Mouse (Mus musculus): ENCODE measurements around the gene Agxt2.

DNA sequence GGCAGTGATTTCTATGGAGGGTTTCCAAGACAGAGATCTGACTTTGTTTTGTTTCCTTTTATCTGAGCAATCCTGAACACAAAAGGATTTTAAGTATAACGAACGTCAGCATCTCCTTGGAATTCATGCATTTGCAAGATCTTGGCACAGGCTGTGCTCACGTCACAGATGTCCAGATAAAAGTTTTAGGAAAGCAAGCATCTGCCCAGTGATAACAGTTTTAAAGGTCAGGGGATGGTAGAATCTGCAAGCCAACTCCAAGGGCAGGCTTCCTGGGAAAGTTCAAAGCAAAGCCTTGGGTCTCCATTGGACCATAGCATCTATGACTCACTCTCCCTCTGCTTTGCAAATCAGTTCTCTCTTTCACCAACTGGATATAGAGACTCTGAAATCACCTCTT lies 27.7 kb upstream of the Agxt2 start:
- TF ChIP-seq TBP (IDR thresholded peaks at IDR 0.05; ENCODE audit: low read depth, low read length) (no peak), CTCF (IDR thresholded peaks at IDR 0.05 in 2 of 3, conservative IDR thresholded peaks at IDR 0.05 in 1 of 3; ENCODE audit: control insufficient read depth in 1 of 3, insufficient read depth in 1 of 3, low read depth in 2 of 3, low read length in 3 of 3, poor library complexity in 1 of 3, severe bottlenecking in 1 of 3) (no peak), GABPA (IDR thresholded peaks at IDR 0.05; ENCODE audit: low read depth, low read length) (no peak), POLR2AphosphoS5 (IDR thresholded peaks at IDR 0.05; ENCODE audit: borderline replicate concordance, low read depth, low read length) (no peak), TAL1 (IDR thresholded peaks at IDR 0.05; ENCODE audit: low read length) (no peak)

All from MEL (cell line).